Mouse (Mus musculus): ENCODE results near the gene St6gal2. TPM values are rescaled to one million over a fixed set of nuclear protein-coding genes. Genes with fewer than 3 reads are reported as not detected.

St6gal2 gene
- polyA plus RNA-seq, 1 experiment from 2014 or later = 0.75 TPM

Other genes starting within 250 kb of the St6gal2 start
- not detected in 2 replicates for gene Vmn2r118, start 179.8 kb downstream of the St6gal2 start, polyA plus RNA-seq (2014; fragmentation: Nextera tagmentation; extraction: Ambion mirVana)